Mouse (Mus musculus) megakaryocyte, embryonic 14.5 days (primary cell): ENCODE measurements at regions not wholly inside any gene's neighbourhood (a gene's known extent, or its start where the extent isn't known, plus 50 kb on each side); places are given as distances from the start of the nearest gene placed in this dataset.

Experiments
- FLI1 ChIP-seq: IDR thresholded peaks from 2 replicates; pipeline ENCODE4 v1.6.1; 2012; ENCODE audit warnings: low read length, inconsistent platforms, mixed read lengths
- GATA1 ChIP-seq: IDR thresholded peaks from 3 replicates; pipeline ENCODE4 v1.6.1; 2012; ENCODE audit warnings: mixed read lengths, low read length, inconsistent platforms, borderline replicate concordance

- TF ChIP-seq GATA1: no peak
- no peak for TF ChIP-seq FLI1
Observed at GRCm38 (mm10) chr1:71904376-71904948, 251.5 kb upstream of the Fn1 start.
